Mouse (Mus musculus) skeletal muscle tissue, adult 2 months (tissue): Measurements from ENCODE around the gene Cdc20b.

Experiments used
- DNase-seq: peaks from one replicate; pipeline ENCODE4 v3.0.0-alpha.2; 2012; ENCODE audit warnings: low read depth, low spot score

Gene Cdc20b

GRCm38 (mm10) chr13:113094618-113095017 is 59.7 kb downstream of the Cdc20b start:
- no peak for DNase-seq

GRCm38 (mm10) chr13:113097011-113097410 is 62.1 kb downstream of the Cdc20b start:
- no peak for DNase-seq

- DNase-seq = no peak
Observed at GRCm38 (mm10) chr13:113098406-113098805, 63.5 kb downstream of the Cdc20b start.

GRCm38 (mm10) chr13:113100879-113101278 is 66.0 kb downstream of the Cdc20b start, which contains the start of gene Gzma:
TSS of gene Gzma (minus strand) at chr13:113100981.
- DNase-seq = no peak

GRCm38 (mm10) chr13:113101804-113102203 is 66.9 kb downstream of the Cdc20b start:
- no peak for DNase-seq

- no peak for DNase-seq
Observed at GRCm38 (mm10) chr13:113104759-113105158, 69.8 kb downstream of the Cdc20b start.

- DNase-seq = no peak
Observed at GRCm38 (mm10) chr13:113118977-113119376, 84.1 kb downstream of the Cdc20b start.

GRCm38 (mm10) chr13:113120324-113121237 is 85.7 kb downstream of the Cdc20b start:
- DNase-seq = no peak

- no peak for DNase-seq
Observed at GRCm38 (mm10) chr13:113121326-113121725, 86.4 kb downstream of the Cdc20b start.

- DNase-seq = no peak
Observed at GRCm38 (mm10) chr13:113129974-113130373, 95.1 kb downstream of the Cdc20b start.

- DNase-seq = no peak
Observed at GRCm38 (mm10) chr13:113139597-113139996, 104.7 kb downstream of the Cdc20b start.
